Mouse (Mus musculus): Measurements from ENCODE around the gene Frrs1l. TPM values are rescaled to one million over a fixed set of nuclear protein-coding genes. Genes with fewer than 3 reads are reported as not detected.

The Frrs1l gene
- polyA plus RNA-seq, 1 experiment: under 0.01 TPM

DNA sequence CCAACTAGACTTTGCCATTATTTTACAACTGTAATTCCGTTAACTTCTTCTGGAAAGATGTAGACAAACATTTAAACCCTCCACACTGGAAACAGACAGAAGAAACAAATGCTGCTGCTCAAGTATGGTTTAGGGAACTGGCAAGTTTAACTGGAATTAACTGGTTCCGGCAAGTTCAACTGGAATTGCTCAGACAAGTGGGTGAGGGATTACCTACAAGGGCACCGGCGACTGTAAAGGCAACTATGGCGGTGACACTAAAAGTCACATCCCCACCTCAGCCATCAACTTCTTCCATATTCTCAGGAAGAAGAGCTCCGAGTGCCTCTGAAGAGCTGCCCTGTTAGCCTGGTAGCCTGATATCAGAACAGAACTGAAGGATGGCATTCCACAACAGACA is 75.9 kb downstream of the Frrs1l start:
- Histone ChIP-seq H3K79me2 (ENCODE audit: control insufficient read depth, insufficient read depth) (no peaks in the 10 kb centered on the region), H3K27me3 (ENCODE audit: control insufficient read depth, insufficient read depth, insufficient read length) (no peaks in the 10 kb centered on the region), H3ac (ENCODE audit: control insufficient read depth, insufficient read length, low read depth) (no peak overlapping the region), H3K79me3 (ENCODE audit: low read depth) (no peaks in the 10 kb centered on the region), H3K4me3 (ENCODE audit: insufficient read depth, poor library complexity, severe bottlenecking) (no peak overlapping the region), H3K36me3 (ENCODE audit: control insufficient read depth, insufficient read depth) (peaks cover 71% of the 10 kb centered on the region)
- TF ChIP-seq CTCF (IDR thresholded peaks at IDR 0.05; ENCODE audit: control insufficient read depth, insufficient read depth, insufficient read length) (no peak), USF1 (IDR thresholded peaks at IDR 0.05; ENCODE audit: low read depth) (no peak)

DNA sequence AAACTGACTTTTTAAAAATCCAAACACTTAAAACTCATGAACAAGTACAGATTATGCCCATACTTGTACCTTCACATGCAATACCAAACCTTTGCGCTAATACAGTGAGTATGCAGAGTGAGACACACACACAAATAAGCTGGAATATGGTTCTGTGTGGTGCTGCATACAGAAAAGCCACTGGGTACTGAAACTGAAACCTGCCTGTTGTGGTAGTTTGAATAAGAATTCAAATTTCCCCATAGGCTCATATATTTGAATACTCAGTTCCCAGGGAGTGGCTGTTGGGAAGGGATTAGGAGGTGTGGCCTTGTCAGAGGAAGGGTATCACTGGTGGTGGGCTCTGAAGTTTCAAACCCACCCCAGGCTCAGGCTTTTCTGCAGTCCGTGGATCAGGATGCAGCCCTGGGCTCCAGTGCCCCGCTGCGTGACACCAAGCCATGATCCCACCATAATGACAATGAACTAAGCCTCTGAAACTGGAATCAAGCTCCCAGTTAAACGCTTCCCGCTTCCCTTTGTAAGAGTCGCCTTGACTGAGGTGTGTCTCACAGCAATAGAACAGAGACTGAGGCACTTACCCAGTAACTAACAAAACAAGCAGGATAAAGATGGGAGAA is 77.7 kb downstream of the Frrs1l start:
- H3K79me3 ChIP-seq (ENCODE audit: low read depth): no peaks in the 10 kb centered on the region
- TF ChIP-seq MYOD1 (IDR thresholded peaks at IDR 0.05; ENCODE audit: control insufficient read depth, insufficient read length, low read depth) (no peak), CEBPB (IDR thresholded peaks at IDR 0.05; ENCODE audit: low read depth) (no peak), FOSL1 (IDR thresholded peaks at IDR 0.05; ENCODE audit: insufficient read depth, low read length, poor library complexity, severe bottlenecking) (no peak), CTCF (IDR thresholded peaks at IDR 0.05; ENCODE audit: control insufficient read depth, insufficient read depth, insufficient read length) (no peak), MYOG (IDR thresholded peaks at IDR 0.05; ENCODE audit: control insufficient read depth, extremely low read depth, insufficient read length) (no peak), MAX (IDR thresholded peaks at IDR 0.05) (no peak), USF1 (IDR thresholded peaks at IDR 0.05; ENCODE audit: low read depth) (no peak)
- no peak overlapping the region for H3ac ChIP-seq (ENCODE audit: control insufficient read depth, insufficient read length, low read depth)
- no peaks in the 10 kb centered on the region for H3K79me2 ChIP-seq (ENCODE audit: control insufficient read depth, insufficient read depth)
- H3K4me3 ChIP-seq (ENCODE audit: insufficient read depth, poor library complexity, severe bottlenecking): no peak overlapping the region
- H3K36me3 ChIP-seq (ENCODE audit: control insufficient read depth, insufficient read depth): peaks cover 84% of the 10 kb centered on the region
- H3K27me3 ChIP-seq (ENCODE audit: control insufficient read depth, insufficient read depth, insufficient read length): no peaks in the 10 kb centered on the region

DNA sequence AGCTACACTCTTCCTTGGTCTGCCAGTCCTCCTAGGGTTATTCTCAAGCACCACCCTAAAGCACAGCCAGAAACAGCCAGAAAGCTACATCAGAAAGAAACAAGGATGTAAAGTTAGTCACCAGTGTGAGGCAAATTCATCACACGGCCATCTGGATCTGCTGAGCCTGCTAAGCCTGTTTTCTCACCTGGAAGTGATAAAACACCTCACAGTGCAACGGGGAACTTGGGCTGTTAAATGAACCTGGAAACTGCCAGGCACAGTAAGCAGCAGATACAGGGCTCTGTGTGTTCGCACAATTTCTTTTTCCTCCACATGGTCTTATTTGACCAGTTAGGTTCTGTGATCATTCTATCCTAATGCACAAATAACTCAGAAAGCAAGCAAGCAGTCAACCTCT is 80.6 kb downstream of the Frrs1l start:
- H3K79me2 ChIP-seq (ENCODE audit: control insufficient read depth, insufficient read depth): no peaks in the 10 kb centered on the region
- no peaks in the 10 kb centered on the region for H3K27me3 ChIP-seq (ENCODE audit: control insufficient read depth, insufficient read depth, insufficient read length)
- H3K4me3 ChIP-seq (ENCODE audit: insufficient read depth, poor library complexity, severe bottlenecking): no peak overlapping the region
- no peak overlapping the region for H3ac ChIP-seq (ENCODE audit: control insufficient read depth, insufficient read length, low read depth)
- H3K79me3 ChIP-seq (ENCODE audit: low read depth): no peaks in the 10 kb centered on the region
- TF ChIP-seq USF1 (IDR thresholded peaks at IDR 0.05; ENCODE audit: low read depth): no peak
- TF ChIP-seq CEBPB (IDR thresholded peaks at IDR 0.05; ENCODE audit: low read depth): no peak
- TF ChIP-seq MAX (IDR thresholded peaks at IDR 0.05): no peak
- no peak for TF ChIP-seq MYOD1 (IDR thresholded peaks at IDR 0.05; ENCODE audit: control insufficient read depth, insufficient read length, low read depth)
- TF ChIP-seq CTCF (IDR thresholded peaks at IDR 0.05; ENCODE audit: control insufficient read depth, insufficient read depth, insufficient read length): no peak
- TF ChIP-seq MYOG (IDR thresholded peaks at IDR 0.05; ENCODE audit: control insufficient read depth, extremely low read depth, insufficient read length): no peak
- TF ChIP-seq FOSL1 (IDR thresholded peaks at IDR 0.05; ENCODE audit: insufficient read depth, low read length, poor library complexity, severe bottlenecking): no peak
- H3K36me3 ChIP-seq (ENCODE audit: control insufficient read depth, insufficient read depth): peaks cover 75% of the 10 kb centered on the region

DNA sequence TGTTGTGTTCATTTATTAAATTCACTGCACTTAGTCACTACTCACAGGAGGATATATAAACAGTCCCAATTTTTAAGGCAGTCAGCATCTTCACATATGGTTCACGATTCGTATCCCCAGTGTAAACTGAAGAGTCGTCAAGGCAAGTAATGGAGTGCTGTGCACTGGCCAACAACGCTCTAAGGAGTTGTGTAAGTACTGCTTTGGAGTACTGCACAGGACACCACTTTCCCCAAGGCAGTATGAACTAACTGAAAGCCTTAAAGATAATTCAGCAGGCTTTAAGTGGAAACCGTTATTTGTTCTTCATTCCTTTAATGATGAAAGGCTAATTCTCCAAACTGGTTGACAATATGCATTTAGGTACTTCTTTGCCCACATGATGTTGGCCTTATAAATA is 82.5 kb downstream of the Frrs1l start:
- Histone ChIP-seq H3K79me3 (ENCODE audit: low read depth) (no peaks in the 10 kb centered on the region), H3K4me3 (ENCODE audit: insufficient read depth, poor library complexity, severe bottlenecking) (no peak overlapping the region), H3K27me3 (ENCODE audit: control insufficient read depth, insufficient read depth, insufficient read length) (no peaks in the 10 kb centered on the region), H3K36me3 (ENCODE audit: control insufficient read depth, insufficient read depth) (peaks cover 76% of the 10 kb centered on the region), H3ac (ENCODE audit: control insufficient read depth, insufficient read length, low read depth) (no peak overlapping the region), H3K79me2 (ENCODE audit: control insufficient read depth, insufficient read depth) (no peaks in the 10 kb centered on the region)
- no peak for TF ChIP-seq USF1 (IDR thresholded peaks at IDR 0.05; ENCODE audit: low read depth)
- TF ChIP-seq CTCF (IDR thresholded peaks at IDR 0.05; ENCODE audit: control insufficient read depth, insufficient read depth, insufficient read length): no peak
- TF ChIP-seq FOSL1 (IDR thresholded peaks at IDR 0.05; ENCODE audit: insufficient read depth, low read length, poor library complexity, severe bottlenecking): no peak
- TF ChIP-seq CEBPB (IDR thresholded peaks at IDR 0.05; ENCODE audit: low read depth): no peak
- TF ChIP-seq MYOG (IDR thresholded peaks at IDR 0.05; ENCODE audit: control insufficient read depth, extremely low read depth, insufficient read length): no peak
- no peak for TF ChIP-seq MAX (IDR thresholded peaks at IDR 0.05)
- no peak for TF ChIP-seq MYOD1 (IDR thresholded peaks at IDR 0.05; ENCODE audit: control insufficient read depth, insufficient read length, low read depth)

Other genes starting within 250 kb of the Frrs1l start
- not detected for gene Actl7b, start 248.9 kb downstream of the Frrs1l start, polyA plus RNA-seq (2012; fragmentation: generic; extraction: Trizol)
- 0.02 TPM for gene Actl7a, start 247.0 kb downstream of the Frrs1l start, polyA plus RNA-seq (2012; fragmentation: generic; extraction: Trizol)
- 27.2 TPM for gene Elp1, start 188.1 kb downstream of the Frrs1l start, polyA plus RNA-seq (2012; fragmentation: generic; extraction: Trizol)
- gene Fam206a, start 188.0 kb downstream of the Frrs1l start, polyA plus RNA-seq (2012; fragmentation: generic; extraction: Trizol): 13.0 TPM
- gene Ctnnal1, start 125.2 kb downstream of the Frrs1l start, polyA plus RNA-seq (2012; fragmentation: generic; extraction: Trizol): 15.5 TPM
- gene Tmem245, start 43.0 kb downstream of the Frrs1l start, polyA plus RNA-seq (2012; fragmentation: generic; extraction: Trizol): 5.7 TPM
- 1.1 TPM for gene Epb41l4b, start 153.0 kb upstream of the Frrs1l start, polyA plus RNA-seq (2012; fragmentation: generic; extraction: Trizol)

Data from C2C12 (cell line).